Mouse (Mus musculus): ENCODE results near the gene Adk.

- no peak for TF ChIP-seq GATA1 (IDR thresholded peaks at IDR 0.05; ENCODE audit: low read length)
- TF ChIP-seq TAL1 (IDR thresholded peaks at IDR 0.05; ENCODE audit: low read length) = no peak
Observed at GRCm38 (mm10) chr14:21284116-21284515, 231.7 kb downstream of the Adk start.

Measured in erythroblast, embryonic 14.5 days (primary cell).